Mouse (Mus musculus): ENCODE results near the gene Add1. TPM values are rescaled to one million over a fixed set of nuclear protein-coding genes. Genes with fewer than 3 reads are reported as not detected.

Gene Add1
- total RNA-seq, 2 experiments from 2014 or later, result 215 to 240 TPM

DNA sequence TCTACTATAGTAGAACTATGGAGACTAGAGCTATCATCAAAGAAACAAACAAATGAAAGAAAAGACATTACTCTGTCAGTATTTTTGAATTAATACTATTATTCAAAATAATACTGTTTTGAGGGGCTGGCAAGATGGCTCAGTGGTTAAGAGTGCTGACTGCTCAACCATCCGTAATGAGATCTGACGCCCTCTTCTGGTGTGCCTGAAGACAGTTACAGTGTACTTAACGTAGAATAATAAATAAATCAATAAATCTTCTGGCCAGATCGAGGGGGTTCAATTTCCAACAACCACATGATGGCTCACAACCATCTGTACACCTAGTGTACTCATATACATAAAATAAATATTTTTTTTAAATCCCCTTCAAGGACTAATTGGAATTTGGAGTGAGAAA lies 88.4 kb downstream of the Add1 start:
- DNase-seq (ENCODE audit: low spot score in 2 of 2), result no peak

- no peak for DNase-seq (ENCODE audit: low spot score in 2 of 2)
These were observed 89.8 kb downstream of the Add1 start for GRCm38 (mm10) chr5:34663231-34663630.

GRCm38 (mm10) chr5:34669493-34669892 lies 96.0 kb downstream of the Add1 start:
- no peak for DNase-seq (ENCODE audit: low spot score in 2 of 2)

- no peak for DNase-seq (ENCODE audit: low spot score in 2 of 2)
These were observed 96.8 kb downstream of the Add1 start for GRCm38 (mm10) chr5:34670280-34670679.

Small RNA genes within 50 kb of the gene (microRNA-seq; reads per million reads assigned to microRNA genes)
- gene Mir7036b, result not detected

Other genes with a start within 250 kb of the Add1 start
- 100 to 1,000 TPM; 129 TPM for gene Rnf4, start 237.4 kb upstream of the Add1 start, total RNA-seq (2021)
- gene Fam193a, start 203.7 kb upstream of the Add1 start, total RNA-seq (2021), result 10 to 100 TPM; 40.4 to 42.5 TPM
- gene Tnip2, start 59.7 kb upstream of the Add1 start, total RNA-seq (2021), result 10 to 100 TPM; 28.0 to 28.4 TPM
- 10 to 100 TPM; 10.7 to 14.5 TPM for gene Sh3bp2, start 47.8 kb upstream of the Add1 start, total RNA-seq (2021)
- 10 to 100 TPM; 77.7 to 83.0 TPM for gene Mfsd10, start 63.5 kb downstream of the Add1 start, total RNA-seq (2021)
- gene Nop14, start 86.5 kb downstream of the Add1 start, total RNA-seq (2021), result 10 to 100 TPM; 22.7 to 24.2 TPM
- gene Grk4, start 86.7 kb downstream of the Add1 start, total RNA-seq (2021), result 1 to 10 TPM; 4.0 to 4.3 TPM
- 10 to 100 TPM; 29.0 to 31.4 TPM for gene Htt, start 188.1 kb downstream of the Add1 start, total RNA-seq (2021)

Data from adrenal gland, postnatal 4 days (tissue).